Mouse (Mus musculus): ENCODE results near the gene Trpv3. TPM values are rescaled to one million over a fixed set of nuclear protein-coding genes. Genes with fewer than 3 reads are reported as not detected.

The Trpv3 gene
- polyA plus RNA-seq, 1 experiment from 2014 or later: 0.12 TPM

Other genes with a start within 250 kb of the Trpv3 start
- gene Camkk1, start 248.4 kb upstream of the Trpv3 start, polyA plus RNA-seq (2014; fragmentation: Nextera tagmentation; extraction: Ambion mirVana): 11.0 and 16.6 TPM in 2 replicates
- 8.3 and 10.2 TPM in 2 replicates for gene Ncbp3, start 219.6 kb upstream of the Trpv3 start, polyA plus RNA-seq (2014; fragmentation: Nextera tagmentation; extraction: Ambion mirVana)
- 0.23 and 0.24 TPM in 2 replicates for gene Itgae, start 176.8 kb upstream of the Trpv3 start, polyA plus RNA-seq (2014; fragmentation: Nextera tagmentation; extraction: Ambion mirVana)
- 2.1 and 2.7 TPM in 2 replicates for gene Haspin, start 129.1 kb upstream of the Trpv3 start, polyA plus RNA-seq (2014; fragmentation: Nextera tagmentation; extraction: Ambion mirVana)
- gene P2rx5, start 107.0 kb upstream of the Trpv3 start, polyA plus RNA-seq (2014; fragmentation: Nextera tagmentation; extraction: Ambion mirVana): 0.12 TPM in 1 of 2 replicates, not detected in the other
- 144 and 151 TPM in 2 replicates for gene Emc6, start 90.4 kb upstream of the Trpv3 start, polyA plus RNA-seq (2014; fragmentation: Nextera tagmentation; extraction: Ambion mirVana)
- 149 and 165 TPM in 2 replicates for gene Tax1bp3, start 90.3 kb upstream of the Trpv3 start, polyA plus RNA-seq (2014; fragmentation: Nextera tagmentation; extraction: Ambion mirVana)
- 18.1 and 23.0 TPM in 2 replicates for gene Ctns, start 68.3 kb upstream of the Trpv3 start, polyA plus RNA-seq (2014; fragmentation: Nextera tagmentation; extraction: Ambion mirVana)
- gene Shpk, start 67.9 kb upstream of the Trpv3 start, polyA plus RNA-seq (2014; fragmentation: Nextera tagmentation; extraction: Ambion mirVana): 1.1 and 1.6 TPM in 2 replicates
- 0.50 TPM in 1 of 2 replicates, not detected in the other for gene Trpv1, start 33.1 kb upstream of the Trpv3 start, polyA plus RNA-seq (2014; fragmentation: Nextera tagmentation; extraction: Ambion mirVana)
- 0.55 and 0.84 TPM in 2 replicates for gene Aspa, start 62.2 kb downstream of the Trpv3 start, polyA plus RNA-seq (2014; fragmentation: Nextera tagmentation; extraction: Ambion mirVana)
- gene Gm49340, start 62.4 kb downstream of the Trpv3 start, polyA plus RNA-seq (2014; fragmentation: Nextera tagmentation; extraction: Ambion mirVana): not detected in 2 replicates
- gene Spata22, start 62.4 kb downstream of the Trpv3 start, polyA plus RNA-seq (2014; fragmentation: Nextera tagmentation; extraction: Ambion mirVana): not detected in 2 replicates
- gene Olfr20, start 83.4 kb downstream of the Trpv3 start, polyA plus RNA-seq (2014; fragmentation: Nextera tagmentation; extraction: Ambion mirVana): not detected in 2 replicates
- not detected in 2 replicates for gene Olfr376, start 103.9 kb downstream of the Trpv3 start, polyA plus RNA-seq (2014; fragmentation: Nextera tagmentation; extraction: Ambion mirVana)
- gene Olfr1, start 132.2 kb downstream of the Trpv3 start, polyA plus RNA-seq (2014; fragmentation: Nextera tagmentation; extraction: Ambion mirVana): not detected in 2 replicates
- gene Olfr378, start 161.1 kb downstream of the Trpv3 start, polyA plus RNA-seq (2014; fragmentation: Nextera tagmentation; extraction: Ambion mirVana): not detected in 2 replicates
- not detected in 2 replicates for gene Olfr380, start 190.1 kb downstream of the Trpv3 start, polyA plus RNA-seq (2014; fragmentation: Nextera tagmentation; extraction: Ambion mirVana)
- gene Olfr381, start 224.2 kb downstream of the Trpv3 start, polyA plus RNA-seq (2014; fragmentation: Nextera tagmentation; extraction: Ambion mirVana): not detected in 2 replicates
- gene Olfr382, start 249.8 kb downstream of the Trpv3 start, polyA plus RNA-seq (2014; fragmentation: Nextera tagmentation; extraction: Ambion mirVana): not detected in 2 replicates

Measured in midbrain, embryonic 14.5 days (tissue).